Mouse (Mus musculus): ENCODE measurements at regions not wholly inside any gene's neighbourhood (a gene's known extent, or its start where the extent isn't known, plus 50 kb on each side); places are given as distances from the start of the nearest gene placed in this dataset.

- DNase-seq: no peak
These were observed 57.3 kb upstream of the Eda2r start for GRCm38 (mm10) chrX:97434327-97434726.

DNA sequence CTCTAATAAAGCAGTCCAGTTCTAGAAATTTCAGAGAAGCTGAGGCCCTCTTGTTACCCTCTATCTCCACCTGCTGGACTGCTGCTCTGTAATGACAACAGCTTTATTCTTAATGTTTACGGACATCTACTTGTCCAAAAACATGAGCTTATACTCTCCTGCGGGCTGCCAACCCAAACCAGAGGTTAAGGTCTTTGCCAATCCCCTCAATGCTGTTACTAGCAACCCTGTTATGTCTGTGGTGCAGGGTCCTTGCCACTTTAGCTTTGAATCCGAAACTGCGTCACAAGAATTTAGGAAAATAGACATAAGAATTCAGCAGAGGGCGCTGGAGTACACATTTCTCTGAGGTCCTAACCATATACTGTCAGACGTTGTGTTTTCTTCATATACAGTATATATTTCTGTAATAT lies 54.4 kb upstream of the Eda2r start:
- peak; percentile 6 for DNase-seq
